Mouse (Mus musculus) stomach, embryonic 15.5 days (tissue): Measurements from ENCODE around the gene Nucb1. TPM values are rescaled to one million over a fixed set of nuclear protein-coding genes. Genes with fewer than 3 reads are reported as not detected.
"Not testable (repeated sequence)": the region's sequence is repeated elsewhere in the genome, so short reads cannot be mapped to it uniquely, and the experiment has no call there.

Experiments used
- ATAC-seq: fragments of 200-750 bp; cut with Nextera tagmentation; 2 replicates; pipeline ENCODE4 v1.8.0; 2017; ENCODE audit warnings: low read depth, moderate number of reproducible peaks, moderate TSS enrichment; ENCODE audit not compliant: insufficient read depth, low FRiP score
- H3K27ac ChIP-seq: fragments of 300-500 bp; sonication (generic); 2 replicates; pipeline ENCODE4 v1.5.1; 2015; ENCODE audit warnings: mild to moderate bottlenecking, inconsistent platforms
- H3K27me3 ChIP-seq: fragments of 300-500 bp; sonication (generic); replicated peaks from 2 replicates; pipeline ENCODE4 v1.6.1; 2015; ENCODE audit warnings: inconsistent platforms
- H3K36me3 ChIP-seq: fragments of 300-500 bp; sonication (generic); 2 replicates; pipeline ENCODE4 v1.6.1; 2015; ENCODE audit warnings: inconsistent platforms
- H3K4me1 ChIP-seq: fragments of 300-500 bp; sonication (generic); 2 replicates; pipeline ENCODE4 v1.6.1; 2015; ENCODE audit warnings: inconsistent platforms
- H3K4me2 ChIP-seq: fragments of 300-500 bp; sonication (generic); 2 replicates; pipeline ENCODE4 v1.6.1; 2015; ENCODE audit warnings: mild to moderate bottlenecking, inconsistent platforms
- H3K4me3 ChIP-seq: fragments of 300-500 bp; sonication (generic); replicated peaks from 2 replicates; pipeline ENCODE4 v1.5.1; 2015; ENCODE audit warnings: inconsistent platforms
- H3K9ac ChIP-seq: fragments of 300-500 bp; sonication (generic); 2 replicates; pipeline ENCODE4 v1.6.1; 2015; ENCODE audit warnings: inconsistent platforms
- H3K9me3 ChIP-seq: fragments of 300-500 bp; sonication (generic); 2 replicates; pipeline ENCODE4 v1.6.1; 2016; ENCODE audit warnings: inconsistent platforms
- WGBS: fragments of 180-500 bp; shearing (Covaris S2); methylation state at CpG from one replicate; pipeline ENCODE4 v1.1.7; 2015; 5-methylcytosine and 5-hydroxymethylcytosine counted together
- polyA plus RNA-seq: library from polyadenylated mRNA; unstranded; fragments of >200 nt; fragmentation: Nextera tagmentation; extraction: Ambion mirVana; gene quantifications from 2 replicates; pipeline ENCODE4 v1.2.1, GENCODE M21; 2015

Nucb1 gene
- polyA plus RNA-seq, 1 experiment from 2014 or later, result 230 TPM

- Histone ChIP-seq H3K36me3 (no peaks in the 10 kb centered on the region), H3K9me3 (no peaks in the 10 kb centered on the region), H3K4me2 (peak overlapping the region; percentile 28), H3K4me3 (peak overlapping the region; percentile 17), H3K27ac (no peak overlapping the region), H3K27me3 (no peaks in the 10 kb centered on the region), H3K9ac (no peak overlapping the region), H3K4me1 (peaks cover 19% of the 10 kb centered on the region)
- 62% methylated on average over 18 of the region's 18 CpGs for whole genome bisulfite sequencing
- no peak for ATAC-seq
Measured at GRCm38 (mm10) chr7:45522957-45523676, 12.9 kb upstream of the Nucb1 start.

- Histone ChIP-seq H3K9ac (no peak overlapping the region), H3K27ac (peak overlapping the region; percentile 92; the same call in 1 of the 2 replicates)
- WGBS, result 54% methylated on average over 16 of the region's 16 CpGs
Measured at GRCm38 (mm10) chr7:45522194-45522752, 12.1 kb upstream of the Nucb1 start.

GRCm38 (mm10) chr7:45521728-45522184 is 11.6 kb upstream of the Nucb1 start:
- H3K4me2 ChIP-seq, result peak overlapping the region; percentile 53
- H3K27ac ChIP-seq, result peak overlapping the region; percentile 92
- H3K9me3 ChIP-seq, result no peaks in the 10 kb centered on the region
- no peaks in the 10 kb centered on the region for H3K27me3 ChIP-seq
- WGBS, result under 1% methylated on average over 28 of the region's 28 CpGs
- peak overlapping the region; percentile 58 for H3K4me3 ChIP-seq
- peak; percentile 54; the same call in 1 of the 2 replicates for ATAC-seq
- peaks cover 19% of the 10 kb centered on the region for H3K4me1 ChIP-seq
- H3K9ac ChIP-seq, result peak overlapping the region; percentile 50; the same call in 1 of the 2 replicates
- no peaks in the 10 kb centered on the region for H3K36me3 ChIP-seq

More at GRCm38 (mm10) chr7:45522194-45522752, 12.1 kb upstream of the Nucb1 start:
- no peaks in the 10 kb centered on the region for H3K27me3 ChIP-seq
- peak overlapping the region; percentile 58 for H3K4me3 ChIP-seq
- no peaks in the 10 kb centered on the region for H3K9me3 ChIP-seq
- H3K36me3 ChIP-seq, result no peaks in the 10 kb centered on the region
- peak overlapping the region; percentile 53 for H3K4me2 ChIP-seq
- H3K4me1 ChIP-seq, result peaks cover 19% of the 10 kb centered on the region
- no peak for ATAC-seq

- 91% methylated on average over 7 of the region's 7 CpGs for WGBS
- Histone ChIP-seq H3K4me1 (peaks cover 20% of the 10 kb centered on the region), H3K4me3 (no peak overlapping the region), H3K4me2 (no peak overlapping the region), H3K27ac (no peak overlapping the region), H3K9ac (no peak overlapping the region), H3K9me3 (no peaks in the 10 kb centered on the region), H3K27me3 (no peaks in the 10 kb centered on the region), H3K36me3 (no peaks in the 10 kb centered on the region)
- no peak for ATAC-seq
Measured at GRCm38 (mm10) chr7:45520605-45521004, 10.4 kb upstream of the Nucb1 start.

GRCm38 (mm10) chr7:45519345-45520120 is 9.3 kb upstream of the Nucb1 start:
- no peak overlapping the region for H3K4me3 ChIP-seq
- H3K9ac ChIP-seq, result no peak overlapping the region
- H3K4me2 ChIP-seq, result no peak overlapping the region
- H3K36me3 ChIP-seq, result no peaks in the 10 kb centered on the region
- no peak overlapping the region for H3K27ac ChIP-seq
- no peaks in the 10 kb centered on the region for H3K27me3 ChIP-seq
- peaks cover 17% of the 10 kb centered on the region for H3K4me1 ChIP-seq
- WGBS, result 66% methylated on average over 8 of the region's 8 CpGs
- H3K9me3 ChIP-seq, result no peaks in the 10 kb centered on the region
- ATAC-seq, result peak; percentile 24; the same call in 1 of the 2 replicates

GRCm38 (mm10) chr7:45518618-45519017 is 8.4 kb upstream of the Nucb1 start:
- Histone ChIP-seq H3K27ac (no peak overlapping the region), H3K4me2 (no peak overlapping the region), H3K9me3 (no peaks in the 10 kb centered on the region), H3K4me3 (no peak overlapping the region), H3K9ac (no peak overlapping the region), H3K4me1 (peaks cover 13% of the 10 kb centered on the region), H3K27me3 (no peaks in the 10 kb centered on the region), H3K36me3 (no peaks in the 10 kb centered on the region)
- ATAC-seq, result no peak
- 90% methylated on average over 16 of the region's 16 CpGs for WGBS

GRCm38 (mm10) chr7:45516846-45517245 is 6.6 kb upstream of the Nucb1 start:
- H3K9ac ChIP-seq, H3K4me3 ChIP-seq, H3K4me1 ChIP-seq, H3K4me2 ChIP-seq, H3K9me3 ChIP-seq, H3K36me3 ChIP-seq, ATAC-seq, H3K27ac ChIP-seq, H3K27me3 ChIP-seq: not testable (repeated sequence)
- WGBS, result 70% methylated on average over 5 of the region's 5 CpGs

GRCm38 (mm10) chr7:45515436-45515835 is 5.2 kb upstream of the Nucb1 start:
- Histone ChIP-seq H3K4me2 (peak overlapping the region; percentile 34), H3K27me3 (no peaks in the 10 kb centered on the region), H3K4me1 (peaks cover 6% of the 10 kb centered on the region), H3K9ac (no peak overlapping the region), H3K27ac (0 out of 2 replicates have a peak overlapping the region, but pooled peaks have one; percentile 32), H3K4me3 (no peak overlapping the region), H3K9me3 (no peaks in the 10 kb centered on the region), H3K36me3 (no peaks in the 10 kb centered on the region)
- ATAC-seq, result peak; percentile 51; the same call in 1 of the 2 replicates
- 22% methylated on average over 16 of the region's 16 CpGs for WGBS

GRCm38 (mm10) chr7:45514411-45514810 is 4.2 kb upstream of the Nucb1 start:
- Histone ChIP-seq H3K36me3 (no peaks in the 10 kb centered on the region), H3K4me2 (no peak overlapping the region), H3K27me3 (no peaks in the 10 kb centered on the region), H3K9me3 (no peaks in the 10 kb centered on the region), H3K27ac (peak overlapping the region; percentile 32; the same call in 1 of the 2 replicates), H3K9ac (no peak overlapping the region), H3K4me1 (peaks cover 9% of the 10 kb centered on the region), H3K4me3 (no peak overlapping the region)
- ATAC-seq, result no peak
- 83% methylated on average over 7 of the region's 7 CpGs for WGBS

- H3K27me3 ChIP-seq, result no peaks in the 10 kb centered on the region
- WGBS, result 21% methylated on average over 19 of the region's 19 CpGs
- H3K9ac ChIP-seq, result peak overlapping the region; percentile 91; the same call in 1 of the 2 replicates
- peaks cover 17% of the 10 kb centered on the region for H3K36me3 ChIP-seq
- peak overlapping the region; percentile 98 for H3K4me2 ChIP-seq
- peak overlapping the region; percentile 96 for H3K27ac ChIP-seq
- no peak; the same call in 1 of the 2 replicates for ATAC-seq
- H3K9me3 ChIP-seq, result no peaks in the 10 kb centered on the region
- peaks cover 12% of the 10 kb centered on the region for H3K4me1 ChIP-seq
- H3K4me3 ChIP-seq, result peak overlapping the region; percentile 85
Measured at GRCm38 (mm10) chr7:45509181-45509882, 874 bp downstream of the Nucb1 start.

- Histone ChIP-seq H3K9ac (no peak overlapping the region), H3K4me1 (peaks cover 12% of the 10 kb centered on the region), H3K4me2 (peak overlapping the region; percentile 98; the same call in 1 of the 2 replicates), H3K9me3 (no peaks in the 10 kb centered on the region), H3K27me3 (no peaks in the 10 kb centered on the region), H3K27ac (peak overlapping the region; percentile 96; the same call in 1 of the 2 replicates), H3K36me3 (peaks cover 17% of the 10 kb centered on the region), H3K4me3 (peak overlapping the region; percentile 85; the same call in 1 of the 2 replicates)
- 77% methylated on average over 6 of the region's 6 CpGs for WGBS
- peak; percentile 55; the same call in 1 of the 2 replicates for ATAC-seq
Measured at GRCm38 (mm10) chr7:45508561-45508960, 1.6 kb downstream of the Nucb1 start.
